Mouse (Mus musculus): ENCODE data around the gene Des.

DNA sequence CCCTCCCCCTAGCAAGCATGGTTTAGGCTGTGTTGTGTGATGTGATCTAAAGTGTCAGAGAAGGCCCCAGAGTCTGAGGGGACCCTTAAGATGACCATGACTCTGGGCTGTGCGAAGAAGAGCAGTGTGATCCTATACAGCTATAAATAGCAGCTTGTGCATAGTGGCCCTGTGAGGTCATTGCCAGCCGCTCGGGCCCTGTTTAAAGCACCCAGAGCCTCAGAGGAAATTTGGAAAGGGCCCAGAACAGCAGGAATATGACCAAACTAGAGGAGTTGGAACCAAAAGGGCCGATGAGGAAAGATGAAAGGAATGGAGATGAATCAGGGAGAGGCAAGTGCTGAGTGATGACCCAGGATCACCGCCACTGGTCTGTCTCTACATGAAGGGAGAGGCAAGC lies 12.8 kb upstream of the Des start:
- TF ChIP-seq CTCF (IDR thresholded peaks at IDR 0.05; ENCODE audit: extremely low read depth, insufficient read length, insufficient replicate concordance, low read depth, low read length): no peak
- no peak for TF ChIP-seq POLR2A (IDR thresholded peaks at IDR 0.05; ENCODE audit: low read depth, low read length)

Measured in small intestine, adult 2 months (tissue).